Mouse (Mus musculus) G1E (cell line): ENCODE data around the gene Ube2v1.

ENCODE experiments used
- CTCF ChIP-seq: IDR thresholded peaks from 2 replicates; pipeline ENCODE4 v1.5.1; 2012; ENCODE audit warnings: low read depth, low read length, inconsistent platforms, mixed read lengths
- GATA1 ChIP-seq: IDR thresholded peaks from 2 replicates; pipeline ENCODE4 v1.6.1; 2012; ENCODE audit warnings: borderline replicate concordance, low read length, inconsistent platforms, mixed read lengths
- POLR2AphosphoS5 ChIP-seq: IDR thresholded peaks from 2 replicates; pipeline ENCODE4 v1.6.1; 2012; ENCODE audit warnings: low read depth, low read length, inconsistent platforms; ENCODE audit not compliant: insufficient replicate concordance
- TAL1 ChIP-seq: conservative IDR thresholded peaks from 2 replicates; pipeline ENCODE4 v1.6.1; 2012; ENCODE audit warnings: low read depth, low read length, inconsistent platforms, mixed read lengths

GRCm38 (mm10) chr2:167602978-167603377 lies 28.9 kb downstream of the Ube2v1 start:
- TF ChIP-seq TAL1, result no peak
- no peak for TF ChIP-seq CTCF
- TF ChIP-seq GATA1, result no peak
- no peak for TF ChIP-seq POLR2AphosphoS5
